Mouse (Mus musculus) T-helper 2 cell (primary cell): ENCODE measurements at regions not wholly inside any gene's neighbourhood (a gene's known extent, or its start where the extent isn't known, plus 50 kb on each side); places are given as distances from the start of the nearest gene placed in this dataset.

ENCODE experiments used
- in situ Hi-C: fragments of 300-600 bp; cut with MboI, MseI; formaldehyde crosslinking; loops from one replicate; pipeline ENCODE4 v1.15.1; 2025; ENCODE audit warnings: high pct_unique_total_duplicates

GRCm38 (mm10) chr5:47334299-47334698 lies 648.6 kb upstream of the Slit2 start:
- in situ Hi-C loops = no loop called here

- in situ Hi-C loops = no loop called here
Observed at GRCm38 (mm10) chr5:47336511-47336910, 646.4 kb upstream of the Slit2 start.

DNA sequence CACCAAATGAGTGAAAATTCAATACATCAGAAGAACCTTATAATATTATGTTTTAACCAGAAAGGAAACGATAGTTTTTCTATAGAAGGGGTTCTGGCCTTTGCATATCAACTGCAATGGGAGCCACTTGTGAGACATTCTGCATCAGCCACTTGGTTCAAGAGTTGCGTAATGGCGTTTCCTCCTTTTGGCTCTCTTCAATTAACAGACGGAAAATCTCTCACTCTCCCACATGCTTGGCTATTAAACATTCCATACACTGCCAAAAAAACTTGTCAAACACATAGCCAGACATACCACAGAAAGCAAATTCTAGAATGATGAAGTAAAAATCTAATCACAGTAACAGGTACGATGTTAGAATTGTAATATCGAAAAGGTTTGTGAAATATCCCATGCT lies 643.1 kb upstream of the Slit2 start:
- in situ Hi-C loops = no loop called here

GRCm38 (mm10) chr5:47370184-47370583 lies 612.8 kb upstream of the Slit2 start:
- in situ Hi-C loops = no loop called here

- in situ Hi-C loops = no loop called here
Observed at GRCm38 (mm10) chr5:47385930-47386329, 597.0 kb upstream of the Slit2 start.

GRCm38 (mm10) chr5:47386750-47387149 lies 596.2 kb upstream of the Slit2 start:
- in situ Hi-C loops = no loop called here

DNA sequence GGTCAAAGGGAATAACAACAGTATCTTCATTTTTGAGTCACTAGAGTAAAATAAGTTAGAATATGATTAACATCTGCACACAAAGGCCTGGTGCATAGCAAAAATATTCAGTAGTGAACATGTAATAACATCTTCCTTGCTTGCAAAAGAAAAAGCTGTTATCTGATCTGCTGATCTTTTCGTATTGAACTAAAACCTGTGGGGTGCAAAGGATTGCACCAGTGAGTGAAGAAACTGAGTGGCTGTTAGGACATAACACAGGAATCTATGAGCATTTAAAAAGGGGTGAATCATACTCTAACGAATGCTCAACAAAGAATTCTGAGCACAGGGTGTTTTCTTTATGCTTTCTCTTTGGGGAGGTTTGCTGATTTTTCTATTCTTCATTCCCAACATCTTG lies 592.2 kb upstream of the Slit2 start:
- in situ Hi-C loops = no loop called here

DNA sequence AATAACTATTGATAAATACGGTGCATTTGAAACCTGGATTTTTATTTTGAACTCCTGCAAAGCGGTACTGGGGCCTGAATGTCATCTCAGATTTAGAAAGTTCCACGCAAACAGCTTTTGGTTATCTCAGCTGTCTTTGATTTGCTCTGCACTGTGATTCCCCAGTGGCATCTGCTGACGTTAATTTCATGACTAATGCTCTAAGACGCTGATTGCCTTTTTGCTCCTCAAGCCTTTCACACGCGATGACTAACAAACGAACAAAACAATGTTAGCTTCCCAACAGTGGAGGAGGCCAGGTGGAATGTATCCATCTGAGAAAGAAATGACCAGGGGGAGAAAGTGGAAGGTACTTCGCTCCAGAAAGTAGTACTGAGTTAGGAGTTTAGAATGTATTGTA lies 586.1 kb upstream of the Slit2 start:
- in situ Hi-C loops = no loop called here

DNA sequence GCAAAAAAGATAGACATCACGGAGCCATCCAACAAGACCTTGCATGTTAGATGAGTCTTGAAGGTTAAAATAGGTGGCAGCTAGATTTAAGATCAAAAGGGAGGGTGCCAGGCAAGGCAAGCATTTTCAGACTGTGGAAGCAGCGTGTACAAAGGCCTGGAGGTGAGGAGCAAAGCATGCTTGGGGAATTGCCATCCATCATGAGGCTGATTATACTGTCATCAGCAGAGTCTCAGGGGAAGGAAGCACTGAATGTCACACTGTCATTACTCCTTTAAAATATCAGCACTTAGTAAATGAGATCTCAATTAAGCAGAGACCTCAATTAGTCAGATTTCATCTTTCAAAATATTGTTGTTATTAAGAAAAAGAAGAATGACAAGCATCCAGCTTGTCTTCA lies 561.0 kb upstream of the Slit2 start:
- in situ Hi-C loops = no loop called here

DNA sequence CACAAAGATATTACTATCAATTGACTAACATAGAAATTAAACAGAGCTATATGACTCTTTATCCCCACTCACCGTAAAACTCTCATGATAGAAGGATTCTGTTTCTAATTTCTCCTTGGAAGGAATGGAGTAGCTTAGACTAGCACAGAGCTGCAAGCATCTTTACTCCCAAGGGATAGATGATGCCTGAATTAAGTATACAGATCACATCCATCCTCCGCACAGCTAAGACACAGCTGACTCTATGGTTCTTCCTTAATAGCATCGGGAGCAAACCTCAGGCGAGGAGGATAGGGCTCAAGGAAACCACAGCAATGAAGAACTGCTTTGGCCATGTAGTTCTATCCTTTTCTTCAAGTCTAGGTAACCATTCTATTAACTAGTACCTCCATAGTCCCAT lies 556.9 kb upstream of the Slit2 start:
- in situ Hi-C loops = no loop called here

DNA sequence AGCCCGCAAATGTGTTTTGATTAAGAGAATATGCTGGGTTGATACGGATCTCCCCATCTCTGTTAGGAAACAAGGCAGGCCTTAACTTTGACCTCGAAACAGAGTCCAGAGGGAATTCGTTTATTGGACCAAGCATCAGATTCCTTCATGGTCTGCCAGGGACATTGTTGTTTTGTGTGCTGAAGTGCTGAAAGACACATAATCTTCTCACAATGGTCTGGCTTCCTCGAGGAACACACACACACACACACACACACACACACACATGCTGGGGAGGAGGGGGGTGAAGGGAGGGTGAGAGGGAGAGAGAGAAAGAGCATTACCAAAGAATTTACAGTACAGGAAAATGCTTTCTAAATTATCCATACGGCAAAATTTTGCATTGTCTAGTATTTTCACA lies 556.5 kb upstream of the Slit2 start:
- in situ Hi-C loops = no loop called here

DNA sequence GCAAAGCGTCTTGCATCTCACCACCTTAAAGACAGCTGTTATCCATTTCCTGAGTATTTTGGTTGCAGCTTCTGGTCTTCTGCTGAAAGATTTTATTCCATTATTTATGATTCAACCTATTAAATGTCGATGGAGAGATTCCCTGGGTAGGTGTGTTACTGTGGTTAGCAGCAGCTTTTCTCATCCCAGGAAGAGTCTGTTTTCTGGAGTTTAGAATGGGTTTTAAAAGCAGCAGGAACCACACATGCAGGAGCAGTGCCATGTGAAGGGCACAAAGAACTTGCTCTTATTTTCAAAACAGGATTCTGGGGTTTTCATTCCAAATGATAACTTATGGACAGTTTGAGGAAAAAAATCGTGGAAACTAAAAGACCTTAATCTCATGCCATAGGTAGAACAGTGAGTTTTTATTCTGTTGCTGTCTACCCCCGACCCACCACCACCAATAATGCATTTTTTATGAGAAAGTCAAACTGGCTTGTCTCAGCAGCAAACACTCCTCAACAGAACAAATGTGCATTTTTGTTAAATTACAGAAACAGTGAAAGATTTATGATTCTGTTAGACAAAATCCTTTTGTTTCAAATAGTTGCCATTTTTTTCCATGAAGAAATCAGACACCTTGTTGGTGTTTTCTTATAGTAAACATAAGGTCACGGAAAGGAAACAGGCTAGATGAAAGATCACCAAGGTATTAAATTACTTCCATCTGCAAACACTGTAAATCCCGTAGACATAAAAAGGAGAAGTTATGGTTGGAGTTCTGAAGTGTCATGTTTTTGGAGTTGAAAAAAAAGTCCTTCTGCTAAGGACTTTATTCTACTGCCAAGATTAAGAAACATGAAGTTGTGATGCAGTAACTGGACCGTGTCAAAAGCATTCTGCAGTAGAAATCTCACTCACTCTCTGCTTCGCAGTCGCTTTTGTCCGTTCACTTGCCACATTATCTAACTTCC lies 553.4 kb upstream of the Slit2 start:
- in situ Hi-C loops = no loop called here

DNA sequence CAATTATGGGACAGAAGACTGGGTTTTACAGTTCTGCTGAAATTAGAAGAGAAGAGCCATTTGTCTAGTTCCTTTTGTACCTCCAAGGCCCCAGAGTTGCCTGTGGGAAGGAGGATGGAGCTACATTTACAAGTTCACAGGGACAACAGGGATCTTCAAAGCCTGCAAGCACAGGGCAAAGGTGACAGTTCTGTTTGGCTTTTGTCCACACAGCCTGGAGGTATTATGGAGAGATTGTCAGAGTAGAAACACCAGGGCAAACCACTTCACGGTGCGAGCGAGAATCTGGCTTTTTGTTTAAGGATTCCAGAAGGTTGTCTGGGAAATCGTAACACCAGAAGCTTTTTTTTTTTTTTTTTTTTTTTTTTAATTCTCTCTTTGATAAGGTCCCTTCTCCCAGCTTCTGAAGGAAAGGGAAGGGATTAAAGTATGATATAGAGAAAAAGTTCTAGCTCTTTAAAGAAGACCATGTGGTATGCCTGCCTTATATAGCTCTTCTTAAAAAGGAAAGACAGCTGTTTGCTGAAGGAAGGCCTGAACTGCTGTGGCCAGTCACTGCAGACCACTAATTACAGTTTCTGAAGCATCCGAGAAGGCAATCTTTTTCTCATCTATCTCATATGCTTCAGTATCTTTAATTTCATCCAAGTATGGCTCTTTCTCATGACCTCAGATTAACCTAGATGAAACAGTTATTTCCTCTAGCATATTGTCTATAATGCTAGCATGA lies 551.2 kb upstream of the Slit2 start:
- in situ Hi-C loops = no loop called here

DNA sequence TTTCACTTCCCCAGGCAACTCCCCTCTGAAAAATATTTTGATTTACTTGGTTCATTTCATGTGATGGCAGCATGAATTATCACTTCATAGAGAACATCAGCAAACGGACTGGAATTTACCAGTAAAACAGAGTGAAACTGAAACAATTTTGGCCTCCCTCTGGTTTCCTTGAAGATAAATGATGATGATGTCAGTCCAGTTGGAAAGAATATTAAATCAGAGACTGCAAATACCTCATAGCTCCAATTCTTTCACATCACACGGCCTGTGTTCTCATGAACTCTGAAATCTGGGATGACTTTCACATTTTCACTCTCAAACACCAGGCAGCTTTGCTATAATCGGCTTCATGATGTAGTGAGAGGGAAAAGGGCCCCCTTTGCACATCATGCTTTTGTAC lies 546.5 kb upstream of the Slit2 start:
- in situ Hi-C loops = no loop called here

DNA sequence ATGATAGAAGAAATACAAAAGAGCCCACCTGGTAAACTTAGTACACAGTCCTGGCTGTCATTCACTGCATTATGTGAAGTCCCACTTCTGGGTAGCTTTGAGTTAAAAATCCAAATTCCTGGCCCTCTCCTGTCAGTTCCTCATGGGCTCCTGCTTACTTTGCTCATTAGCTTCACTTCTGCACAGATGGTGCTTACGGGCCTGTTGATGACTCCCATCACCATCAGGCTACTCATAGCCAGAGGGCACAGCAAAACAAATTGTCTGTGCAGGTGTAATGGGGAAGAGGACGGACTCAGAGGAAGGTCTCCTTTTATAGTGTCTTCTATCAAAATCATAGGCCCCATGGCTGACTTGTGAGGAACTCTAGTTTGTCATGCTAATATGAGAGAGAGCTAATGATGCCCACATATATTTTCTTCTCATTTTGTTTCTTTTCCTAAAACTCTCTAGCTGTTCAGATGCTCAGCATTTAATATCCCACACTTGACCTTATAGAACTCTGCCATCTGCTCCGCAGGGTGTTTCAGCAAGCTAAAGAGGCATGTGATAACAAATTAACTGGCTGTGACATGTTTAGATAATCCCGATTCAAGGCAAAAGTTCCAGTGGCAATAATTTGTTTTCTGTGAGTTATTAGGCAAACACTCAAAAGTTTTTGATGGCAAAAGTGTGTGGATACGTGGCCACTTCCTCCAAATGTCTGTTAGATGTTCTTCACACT lies 536.5 kb upstream of the Slit2 start:
- in situ Hi-C loops = no loop called here

GRCm38 (mm10) chr5:47464848-47465247 lies 518.1 kb upstream of the Slit2 start:
- in situ Hi-C loops = loop anchor here (5.0 kb wide), 1 partner anchor 98 kb away; no protein-coding TSS in a partner anchor

- in situ Hi-C loops = loop anchor here (5.0 kb wide), 1 partner anchor 102 kb away; no protein-coding TSS in a partner anchor
Observed at GRCm38 (mm10) chr5:47469394-47469793, 513.5 kb upstream of the Slit2 start.

- in situ Hi-C loops = no loop called here
Observed at GRCm38 (mm10) chr5:47472027-47472825, 510.7 kb upstream of the Slit2 start.

DNA sequence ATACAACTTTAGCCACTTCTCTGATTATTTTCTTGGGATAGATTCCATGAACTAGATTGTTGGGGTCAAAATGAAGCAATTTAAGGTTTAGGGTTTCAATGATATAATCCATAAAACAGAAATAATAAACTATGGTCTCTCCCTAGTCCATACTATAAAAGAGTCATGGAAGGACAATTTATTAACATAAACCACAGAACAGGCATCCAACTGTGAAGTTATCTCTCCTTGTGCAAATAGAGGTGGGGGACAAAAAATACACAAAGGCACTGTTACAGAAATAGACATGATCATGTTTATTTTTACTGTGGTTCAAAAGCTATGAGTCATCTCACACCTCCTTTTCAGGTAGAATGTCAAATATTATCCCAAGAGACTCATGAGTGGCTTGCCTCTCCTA lies 503.0 kb upstream of the Slit2 start:
- in situ Hi-C loops = no loop called here

DNA sequence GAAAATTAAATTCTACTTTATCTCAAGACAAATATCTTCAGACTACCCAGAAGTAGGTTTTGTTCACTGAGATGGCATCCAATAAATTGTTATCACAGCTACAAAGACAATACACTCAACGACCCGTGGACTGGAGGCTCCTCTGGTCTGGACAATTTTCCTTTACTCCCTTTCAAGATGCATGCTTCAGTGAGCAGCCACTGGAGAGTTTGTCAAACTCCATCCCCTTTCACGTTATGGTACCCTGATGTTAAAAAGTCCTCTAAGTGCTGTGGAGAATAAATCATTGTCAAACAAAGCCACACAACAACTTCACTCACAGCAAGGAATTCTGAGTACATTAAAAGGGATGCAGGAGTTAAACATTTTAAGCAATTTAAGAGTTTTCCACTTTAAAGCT lies 486.7 kb upstream of the Slit2 start:
- in situ Hi-C loops = no loop called here

GRCm38 (mm10) chr5:47502764-47503416 lies 480.0 kb upstream of the Slit2 start:
- in situ Hi-C loops = no loop called here
